Mouse (Mus musculus): ENCODE results near the gene Dync1i1. TPM values are rescaled to one million over a fixed set of nuclear protein-coding genes. Genes with fewer than 3 reads are reported as not detected.

Gene Dync1i1
- polyA plus RNA-seq, 1 experiment from 2014 or later, result 0.71 TPM

GRCm38 (mm10) chr6:5770283-5770682 is 44.8 kb downstream of the Dync1i1 start:
- no peak for DNase-seq
- Histone ChIP-seq H3K27ac (ENCODE audit: low read depth) (no peak overlapping the region), H3K36me3 (ENCODE audit: insufficient read depth) (no peaks in the 10 kb centered on the region), H3K4me2 (no peak overlapping the region), H3K4me1 (ENCODE audit: insufficient read depth) (no peaks in the 10 kb centered on the region), H3K4me3 (ENCODE audit: low read depth, low read length) (no peak overlapping the region), H3K27me3 (ENCODE audit: insufficient read depth, low read length) (no peaks in the 10 kb centered on the region), H3K9ac (no peak overlapping the region), H3K9me3 (ENCODE audit: low read depth, low read length) (no peaks in the 10 kb centered on the region)
- 76% methylated on average over 4 of the region's 4 CpGs for WGBS
- no peak for ATAC-seq (ENCODE audit: insufficient read depth)
- TF ChIP-seq CTCF (IDR thresholded peaks at IDR 0.05; ENCODE audit: low read depth), result no peak

GRCm38 (mm10) chr6:5775461-5775860 is 50.0 kb downstream of the Dync1i1 start:
- DNase-seq (no peak), ATAC-seq (ENCODE audit: insufficient read depth) (no peak)
- Histone ChIP-seq H3K36me3 (ENCODE audit: insufficient read depth) (no peaks in the 10 kb centered on the region), H3K9ac (no peak overlapping the region), H3K4me2 (no peak overlapping the region), H3K4me1 (ENCODE audit: insufficient read depth) (no peaks in the 10 kb centered on the region), H3K4me3 (ENCODE audit: low read depth, low read length) (no peak overlapping the region), H3K27ac (ENCODE audit: low read depth) (no peak overlapping the region), H3K9me3 (ENCODE audit: low read depth, low read length) (no peaks in the 10 kb centered on the region), H3K27me3 (ENCODE audit: insufficient read depth, low read length) (no peaks in the 10 kb centered on the region)
- whole genome bisulfite sequencing, result 53% methylated on average over 3 of the region's 3 CpGs
- no peak for TF ChIP-seq CTCF (IDR thresholded peaks at IDR 0.05; ENCODE audit: low read depth)

- Histone ChIP-seq H3K4me3 (ENCODE audit: low read depth, low read length) (no peak overlapping the region), H3K9ac (no peak overlapping the region), H3K9me3 (ENCODE audit: low read depth, low read length) (no peaks in the 10 kb centered on the region), H3K4me2 (no peak overlapping the region), H3K36me3 (ENCODE audit: insufficient read depth) (no peaks in the 10 kb centered on the region), H3K4me1 (ENCODE audit: insufficient read depth) (no peaks in the 10 kb centered on the region), H3K27ac (ENCODE audit: low read depth) (no peak overlapping the region), H3K27me3 (ENCODE audit: insufficient read depth, low read length) (no peaks in the 10 kb centered on the region)
- TF ChIP-seq CTCF (IDR thresholded peaks at IDR 0.05; ENCODE audit: low read depth), result no peak
- WGBS, result 76% methylated on average over 6 of the region's 6 CpGs
- ATAC-seq (ENCODE audit: insufficient read depth) (no peak), DNase-seq (no peak)
Observed at GRCm38 (mm10) chr6:5781752-5782151, 56.3 kb downstream of the Dync1i1 start.

- peak; percentile 28 for DNase-seq
- Histone ChIP-seq H3K4me2 (no peak overlapping the region), H3K4me1 (ENCODE audit: insufficient read depth) (no peaks in the 10 kb centered on the region), H3K27me3 (ENCODE audit: insufficient read depth, low read length) (no peaks in the 10 kb centered on the region), H3K9me3 (ENCODE audit: low read depth, low read length) (no peaks in the 10 kb centered on the region), H3K27ac (ENCODE audit: low read depth) (no peak overlapping the region), H3K9ac (no peak overlapping the region), H3K36me3 (ENCODE audit: insufficient read depth) (no peaks in the 10 kb centered on the region), H3K4me3 (ENCODE audit: low read depth, low read length) (no peak overlapping the region)
- no peak for ATAC-seq (ENCODE audit: insufficient read depth)
- TF ChIP-seq CTCF (IDR thresholded peaks at IDR 0.05; ENCODE audit: low read depth), result no peak
- WGBS, result 73% methylated on average over 14 of the region's 14 CpGs
Observed at GRCm38 (mm10) chr6:5783830-5784229, 58.4 kb downstream of the Dync1i1 start.

GRCm38 (mm10) chr6:5790607-5791006 is 65.2 kb downstream of the Dync1i1 start:
- Histone ChIP-seq H3K27ac (ENCODE audit: low read depth) (no peak overlapping the region), H3K36me3 (ENCODE audit: insufficient read depth) (no peaks in the 10 kb centered on the region), H3K4me3 (ENCODE audit: low read depth, low read length) (no peak overlapping the region), H3K9ac (no peak overlapping the region), H3K4me1 (ENCODE audit: insufficient read depth) (no peaks in the 10 kb centered on the region), H3K27me3 (ENCODE audit: insufficient read depth, low read length) (no peaks in the 10 kb centered on the region), H3K4me2 (no peak overlapping the region), H3K9me3 (ENCODE audit: low read depth, low read length) (no peaks in the 10 kb centered on the region)
- no peak for ATAC-seq (ENCODE audit: insufficient read depth)
- no peak for DNase-seq
- 59% methylated on average over 7 of the region's 7 CpGs for WGBS
- TF ChIP-seq CTCF (IDR thresholded peaks at IDR 0.05; ENCODE audit: low read depth), result no peak

GRCm38 (mm10) chr6:5794106-5794753 is 68.8 kb downstream of the Dync1i1 start:
- no peak for DNase-seq
- no peaks in the 10 kb centered on the region for H3K9me3 ChIP-seq (ENCODE audit: low read depth, low read length)
- ATAC-seq (ENCODE audit: insufficient read depth), result no peak
- TF ChIP-seq CTCF (IDR thresholded peaks at IDR 0.05; ENCODE audit: low read depth), result no peak
- H3K27me3 ChIP-seq (ENCODE audit: insufficient read depth, low read length), result no peaks in the 10 kb centered on the region
- H3K4me2 ChIP-seq, result no peak overlapping the region
- H3K4me3 ChIP-seq (ENCODE audit: low read depth, low read length), result no peak overlapping the region
- H3K4me1 ChIP-seq (ENCODE audit: insufficient read depth), result no peaks in the 10 kb centered on the region
- H3K36me3 ChIP-seq (ENCODE audit: insufficient read depth), result no peaks in the 10 kb centered on the region
- no peak overlapping the region for H3K27ac ChIP-seq (ENCODE audit: low read depth)
- no peak overlapping the region for H3K9ac ChIP-seq
- WGBS, result 62% methylated on average over 5 of the region's 5 CpGs

- Histone ChIP-seq H3K27me3 (ENCODE audit: insufficient read depth, low read length) (no peaks in the 10 kb centered on the region), H3K27ac (ENCODE audit: low read depth) (no peak overlapping the region), H3K36me3 (ENCODE audit: insufficient read depth) (no peaks in the 10 kb centered on the region), H3K4me2 (no peak overlapping the region), H3K4me3 (ENCODE audit: low read depth, low read length) (no peak overlapping the region), H3K9me3 (ENCODE audit: low read depth, low read length) (no peaks in the 10 kb centered on the region), H3K4me1 (ENCODE audit: insufficient read depth) (no peaks in the 10 kb centered on the region), H3K9ac (no peak overlapping the region)
- 68% methylated on average over 2 of the region's 2 CpGs for WGBS
- no peak for ATAC-seq (ENCODE audit: insufficient read depth)
- TF ChIP-seq CTCF (IDR thresholded peaks at IDR 0.05; ENCODE audit: low read depth), result no peak
- DNase-seq, result no peak
Observed at GRCm38 (mm10) chr6:5795314-5795713, 69.9 kb downstream of the Dync1i1 start.

Data from lung, embryonic 14.5 days (tissue).